8 mouse cellular contexts compared by ENCODE assay signal in the genomic region with DNA sequence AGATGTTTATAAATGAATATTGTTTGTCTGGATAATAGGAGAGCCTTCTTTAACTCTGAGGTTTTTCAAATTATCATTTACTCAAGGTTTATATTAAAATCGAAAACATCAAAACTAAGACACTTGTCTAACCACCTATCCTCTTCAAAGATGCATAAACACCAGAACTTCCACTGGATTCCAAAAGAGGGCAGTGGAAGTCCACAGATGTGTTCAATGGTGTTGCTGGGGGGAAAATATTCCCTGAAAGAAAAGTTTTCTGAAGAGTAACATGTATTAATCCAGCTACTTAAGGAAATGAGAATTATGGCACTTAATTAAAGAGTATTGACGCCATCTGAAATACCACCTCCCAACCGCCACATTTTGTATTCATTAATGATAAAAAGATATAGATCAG.
A peak's percentile ranks its signal among the peaks of the same experiment; 100 is the strongest.
DNase-seq lines count a peak whose midpoint lies in the region; ATAC-seq lines count a peak whose summit lies in the region.

No protein-coding gene starts in this region.

- H3K36me3 ChIP-seq in limb, embryonic 10.5 days: no peaks in the 10 kb centered on the region
- H3K36me3 ChIP-seq in heart, embryonic 11.5 days (ENCODE audit: control insufficient read depth, insufficient read depth, low read length): no peaks in the 10 kb centered on the region

- peak; percentile 0 for DNase-seq in cerebellum, adult 9-10 months
- DNase-seq in cerebellum, adult 11-12 months: no peak
- DNase-seq in left cerebral cortex, postnatal 10 days (ENCODE audit: extremely low spot score in 1 of 2, low spot score in 2 of 2): peak; percentile 14 to 23
- DNase-seq in left cerebral cortex, adult 8-10 months (ENCODE audit: low spot score in 2 of 2): no peak
- DNase-seq in c-Kit-positive CD71-positive TER-119-positive erythroid progenitor cells, embryonic 14.5 days (ENCODE audit: low spot score): peak; percentile 16
- DNase-seq in limb, embryonic 10.5 days (ENCODE audit: low spot score): peak; percentile 50
- no peak for DNase-seq in urinary bladder, postnatal 36 days (ENCODE audit: low spot score in 2 of 2)

- peaks cover 16% of the 10 kb centered on the region for H3K4me1 ChIP-seq in limb, embryonic 10.5 days
- no peaks in the 10 kb centered on the region for H3K4me1 ChIP-seq in heart, embryonic 11.5 days (ENCODE audit: control insufficient read depth, insufficient read depth, low read length)

- no peak overlapping the region for H3K4me2 ChIP-seq in heart, embryonic 11.5 days

- H3K27me3 ChIP-seq in limb, embryonic 10.5 days (ENCODE audit: low read depth, poor library complexity, severe bottlenecking): no peaks in the 10 kb centered on the region
- no peaks in the 10 kb centered on the region for H3K27me3 ChIP-seq in heart, embryonic 11.5 days (ENCODE audit: control insufficient read depth, insufficient read depth, low read length)

- no peaks in the 10 kb centered on the region for H3K9me3 ChIP-seq in limb, embryonic 10.5 days (replicated peaks)
- H3K9me3 ChIP-seq in heart, embryonic 11.5 days (replicated peaks; ENCODE audit: control insufficient read depth, low read length): no peaks in the 10 kb centered on the region

- H3K4me3 ChIP-seq in limb, embryonic 10.5 days: no peak overlapping the region
- no peak overlapping the region for H3K4me3 ChIP-seq in heart, embryonic 11.5 days (ENCODE audit: low read depth, low read length)

- intact Hi-C loops in left cerebral cortex, postnatal 10 days (cut with DNase I): loop anchor here (2.0 to 5.0 kb wide), 2 partner anchors 1129 to 1512 kb away; a partner anchor contains a TSS

- no peak overlapping the region for H3K9ac ChIP-seq in heart, embryonic 11.5 days (ENCODE audit: low read depth, low read length)

- no peak for ATAC-seq in heart, embryonic 11.5 days (replicated peaks; ENCODE audit: insufficient number of reproducible peaks, low FRiP score, low TSS enrichment)

- H3K27ac ChIP-seq in limb, embryonic 10.5 days: no peak overlapping the region
- no peak overlapping the region for H3K27ac ChIP-seq in heart, embryonic 11.5 days (ENCODE audit: low read depth, low read length)

- 49% methylated on average over 3 of the region's 3 CpGs for WGBS in limb, embryonic 10.5 days
- 54% methylated on average over 3 of the region's 3 CpGs for WGBS in heart, embryonic 11.5 days (ENCODE audit: insufficient replicate concordance)

Comparison
In these comparisons a context has a peak if more than half of its experiments do, and no peak if none do; other contexts are left out.
1. DNase-seq: peak in cerebellum, adult 9-10 months (single experiment), left cerebral cortex, postnatal 10 days (2 of 2), c-Kit-positive CD71-positive TER-119-positive erythroid progenitor cells, embryonic 14.5 days (single experiment) and limb, embryonic 10.5 days (single experiment); none in cerebellum, adult 11-12 months (single experiment), left cerebral cortex, adult 8-10 months (0 of 2) and urinary bladder, postnatal 36 days (0 of 2).